Mouse (Mus musculus) C2C12 (cell line): ENCODE measurements around the gene Rnf26.

Experiments used
- CEBPB ChIP-seq: IDR thresholded peaks from one replicate; pipeline ENCODE4 v1.6.1; 2011; ENCODE audit warnings: low read depth, mild to moderate bottlenecking, control low read depth, moderate library complexity
- CTCF ChIP-seq: IDR thresholded peaks from one replicate; pipeline ENCODE4 v1.5.1; 2011; ENCODE audit not compliant: control insufficient read depth, insufficient read depth, insufficient read length
- MAX ChIP-seq: IDR thresholded peaks from one replicate; pipeline ENCODE4 v1.6.1; 2011; ENCODE audit warnings: mild to moderate bottlenecking, control low read depth
- MYOD1 ChIP-seq: IDR thresholded peaks from one replicate; pipeline ENCODE4 v1.6.1; 2011; ENCODE audit warnings: low read depth; ENCODE audit not compliant: control insufficient read depth, insufficient read length
- MYOG ChIP-seq: IDR thresholded peaks from one replicate; pipeline ENCODE4 v1.6.1; 2011; ENCODE audit not compliant: control insufficient read depth, insufficient read length; ENCODE audit errors: extremely low read depth
- USF1 ChIP-seq: IDR thresholded peaks from one replicate; pipeline ENCODE4 v1.6.1; 2011; ENCODE audit warnings: low read depth, mild to moderate bottlenecking, control low read depth, moderate library complexity

GRCm38 (mm10) chr9:44147290-44147689 lies 34.0 kb upstream of the Rnf26 start:
- TF ChIP-seq CTCF (no peak), MYOD1 (no peak), CEBPB (no peak), MAX (no peak), MYOG (no peak), USF1 (no peak)
